Mouse (Mus musculus) brain, embryonic 14.5 days (tissue): ENCODE results near the gene Zfp652. TPM values are rescaled to one million over a fixed set of nuclear protein-coding genes. Genes with fewer than 3 reads are reported as not detected.
"Not testable (repeated sequence)": the region's sequence is repeated elsewhere in the genome, so short reads cannot be mapped to it uniquely, and the experiment has no call there.

Experiments used
- DNase-seq: peaks from one replicate; pipeline ENCODE4 v3.0.0-alpha.2; 2011; ENCODE audit warnings: low read depth
- CTCF ChIP-seq: fragments of 200-500 bp; IDR thresholded peaks from 2 replicates; pipeline ENCODE4 v1.5.1; 2012; ENCODE audit warnings: inconsistent platforms, mild to moderate bottlenecking, moderate library complexity, borderline replicate concordance; ENCODE audit not compliant: insufficient read depth, insufficient read length; ENCODE audit errors: extremely low read depth
- POLR2A ChIP-seq: fragments of 200-500 bp; IDR thresholded peaks from 2 replicates; pipeline ENCODE4 v1.6.1; 2012; ENCODE audit warnings: mild to moderate bottlenecking, inconsistent platforms, borderline replicate concordance; ENCODE audit not compliant: poor library complexity, insufficient read depth, insufficient read length, severe bottlenecking; ENCODE audit errors: extremely low read depth
- polyA plus RNA-seq: library from polyadenylated mRNA; depleted of rRNA; stranded (reverse); fragments of >200 nt; gene quantifications from 2 replicates; pipeline ENCODE4 v1.2.3, GENCODE M21; 2012; rRNA removed

Gene Zfp652
- polyA plus RNA-seq, 1 experiment: 35.9 TPM

- peak; percentile 21 for DNase-seq
- TF ChIP-seq CTCF (no peak), POLR2A (no peak)
These were observed 144.8 kb downstream of the Zfp652 start for GRCm38 (mm10) chr11:95857306-95857705.

- TF ChIP-seq CTCF (no peak), POLR2A (no peak)
- peak; percentile 3 for DNase-seq
These were observed 145.4 kb downstream of the Zfp652 start for GRCm38 (mm10) chr11:95857716-95858527.

GRCm38 (mm10) chr11:95858528-95859467 lies 146.3 kb downstream of the Zfp652 start:
- TF ChIP-seq POLR2A (no peak), CTCF (no peak)
- peak; percentile 99 for DNase-seq

- DNase-seq: peak; percentile 84
- TF ChIP-seq POLR2A (no peak), CTCF (no peak)
These were observed 147.0 kb downstream of the Zfp652 start for GRCm38 (mm10) chr11:95859468-95859855.

- TF ChIP-seq CTCF: no peak
- TF ChIP-seq POLR2A: no peak
- DNase-seq: no peak
These were observed 147.6 kb downstream of the Zfp652 start for GRCm38 (mm10) chr11:95860071-95860490.

GRCm38 (mm10) chr11:95861397-95861796 lies 148.9 kb downstream of the Zfp652 start:
- TF ChIP-seq CTCF: no peak
- DNase-seq: no peak

- TF ChIP-seq CTCF (no peak), POLR2A (no peak)
These were observed 157.0 kb downstream of the Zfp652 start for GRCm38 (mm10) chr11:95869442-95869841.

GRCm38 (mm10) chr11:95869918-95870470 lies 157.5 kb downstream of the Zfp652 start:
- TF ChIP-seq CTCF (no peak), POLR2A (no peak)
- DNase-seq: no peak

More at GRCm38 (mm10) chr11:95869442-95869841, 157.0 kb downstream of the Zfp652 start:
- DNase-seq: no peak

- DNase-seq: peak; percentile 31
- TF ChIP-seq POLR2A: no peak
- no peak for TF ChIP-seq CTCF
These were observed 163.3 kb downstream of the Zfp652 start for GRCm38 (mm10) chr11:95875804-95876203.

GRCm38 (mm10) chr11:95876296-95876695 lies 163.8 kb downstream of the Zfp652 start:
- TF ChIP-seq POLR2A: no peak
- peak; percentile 80; the same call in 1 of the 2 replicates for TF ChIP-seq CTCF

GRCm38 (mm10) chr11:95879861-95880260 lies 167.4 kb downstream of the Zfp652 start:
- not testable (repeated sequence) for DNase-seq

More at GRCm38 (mm10) chr11:95876296-95876695, 163.8 kb downstream of the Zfp652 start:
- DNase-seq: peak; percentile 85

Other genes with a start within 250 kb of the Zfp652 start
- gene Nxph3, start 198.1 kb upstream of the Zfp652 start, polyA plus RNA-seq: 9.2 and 15.6 TPM in 2 replicates
- 17.2 and 42.3 TPM in 2 replicates for gene Ngfr, start 124.9 kb upstream of the Zfp652 start, polyA plus RNA-seq
- gene Phb, start 45.7 kb upstream of the Zfp652 start, polyA plus RNA-seq: 172 and 205 TPM in 2 replicates
- 0.38 and 0.56 TPM in 2 replicates for gene B130006D01Rik, start 10.9 kb downstream of the Zfp652 start, polyA plus RNA-seq
- gene Phospho1, start 111.8 kb downstream of the Zfp652 start, polyA plus RNA-seq: 0.67 and 9.9 TPM in 2 replicates
- gene Gngt2, start 124.5 kb downstream of the Zfp652 start, polyA plus RNA-seq: 1.4 and 1.5 TPM in 2 replicates
- 2.7 and 3.3 TPM in 2 replicates for gene Abi3, start 129.8 kb downstream of the Zfp652 start, polyA plus RNA-seq
- 0.06 TPM in 1 of 2 replicates, not detected in the other for gene B4galnt2, start 202.2 kb downstream of the Zfp652 start, polyA plus RNA-seq